Mouse (Mus musculus): Measurements from ENCODE around the gene Zdhhc5. TPM values are rescaled to one million over a fixed set of nuclear protein-coding genes. Genes with fewer than 3 reads are reported as not detected.

The Zdhhc5 gene
- total and polyA plus RNA-seq, 3 experiments = 25.4 to 45.5 (median 37.7) TPM

- H3K4me2 ChIP-seq (ENCODE audit: insufficient read depth, low read depth, poor library complexity, severe bottlenecking) = no peak overlapping the region
- H3K4me3 ChIP-seq (replicated peaks in 1 of 3; ENCODE audit: low read depth in 2 of 3, low read length in 2 of 3, poor library complexity in 1 of 3) = no peak overlapping the region
- no peak for DNase-seq (ENCODE audit: extremely low read depth)
- H3K9me3 ChIP-seq (replicated peaks; ENCODE audit: low read length) = no peaks in the 10 kb centered on the region
- no peak overlapping the region for H3K9ac ChIP-seq (ENCODE audit: insufficient read depth, low read depth)
- no peaks in the 10 kb centered on the region for H3K27me3 ChIP-seq (replicated peaks)
- H3K27ac ChIP-seq (ENCODE audit: insufficient read depth, low read depth) = no peak overlapping the region
- H3K79me2 ChIP-seq (replicated peaks; ENCODE audit: control insufficient read depth, extremely low read depth, insufficient read depth, poor library complexity, severe bottlenecking) = no peaks in the 10 kb centered on the region
- 0 out of 4 replicates have a peak, but pooled peaks cover 0 to 3% of the 10 kb centered on the region in 2 experiments for H3K4me1 ChIP-seq (ENCODE audit: control insufficient read depth in 1 of 2, insufficient read depth in 2 of 2)
- no peaks in the 10 kb centered on the region for H3K36me3 ChIP-seq (replicated peaks in 1 of 2; ENCODE audit: control insufficient read depth in 1 of 2, insufficient read depth in 1 of 2, low read length in 1 of 2)
- in situ Hi-C loops (cut with MboI; ENCODE audit: low pct_ligation_motif_present, low pct_unique_long_range_greater_than_20kb, low sequenced_read_pairs) = no loop called here
- dilution Hi-C loops (cut with MboI; ENCODE audit: extremely low pct_ligation_motif_present, extremely low pct_unique_long_range_greater_than_20kb, low sequenced_read_pairs) = no loop called here
- no peak for TF ChIP-seq IRF4 (IDR thresholded peaks at IDR 0.05; ENCODE audit: low read depth, low read length)
- TF ChIP-seq TCF12 (IDR thresholded peaks at IDR 0.05; ENCODE audit: low read depth, low read length) = no peak
- TF ChIP-seq MAX (IDR thresholded peaks at IDR 0.05; ENCODE audit: low read length) = no peak
- TF ChIP-seq JUN (IDR thresholded peaks at IDR 0.05; ENCODE audit: insufficient read depth, low read depth, low read length) = no peak
- TF ChIP-seq TBP (conservative IDR thresholded peaks at IDR 0.05; ENCODE audit: low read depth, low read length) = no peak
- TF ChIP-seq JUND (conservative IDR thresholded peaks at IDR 0.05; ENCODE audit: low read depth, low read length) = no peak
- TF ChIP-seq POLR2AphosphoS2 (IDR thresholded peaks at IDR 0.05; ENCODE audit: low read depth, low read length) = no peak
- TF ChIP-seq NRF1 (IDR thresholded peaks at IDR 0.05; ENCODE audit: low read depth, low read length) = no peak
- no peak for TF ChIP-seq ZC3H11A (IDR thresholded peaks at IDR 0.05; ENCODE audit: low read depth, low read length)
- no peak for TF ChIP-seq ZMIZ1 (IDR thresholded peaks at IDR 0.05; ENCODE audit: low read depth, low read length)
- TF ChIP-seq SIN3A (IDR thresholded peaks at IDR 0.05; ENCODE audit: low read length) = no peak
- no peak for TF ChIP-seq ETS1 (conservative IDR thresholded peaks at IDR 0.05; ENCODE audit: low read depth, low read length)
- no peak for TF ChIP-seq KAT2A (IDR thresholded peaks at IDR 0.05; ENCODE audit: insufficient replicate concordance, low read length)
Observed at GRCm38 (mm10) chr2:84638428-84639220, 76.4 kb downstream of the Zdhhc5 start.

Other genes with a start within 250 kb of the Zdhhc5 start
- not detected in 2 replicates for gene Tfpi, start 238.4 kb downstream of the Zdhhc5 start, total RNA-seq (2012; rRNA removed)
- 0.38 and 0.46 TPM in 2 replicates for gene Tfpi, start 238.4 kb downstream of the Zdhhc5 start, total RNA-seq (2014; rRNA removed)
- 0.17 TPM in 1 of 2 replicates, not detected in the other for gene Tfpi, start 238.4 kb downstream of the Zdhhc5 start, polyA plus RNA-seq (2012; ENCODE audit: insufficient read length, low read depth)
- 2.7 and 2.8 TPM in 2 replicates for gene Ctnnd1, start 64.4 kb downstream of the Zdhhc5 start, total RNA-seq (2012; rRNA removed)
- 0.28 and 0.38 TPM in 2 replicates for gene Ctnnd1, start 64.4 kb downstream of the Zdhhc5 start, total RNA-seq (2014; rRNA removed)
- 1.2 and 1.5 TPM in 2 replicates for gene Ctnnd1, start 64.4 kb downstream of the Zdhhc5 start, polyA plus RNA-seq (2012; ENCODE audit: insufficient read length, low read depth)
- 0.04 and 0.08 TPM in 2 replicates for gene Btbd18, start 56.1 kb downstream of the Zdhhc5 start, total RNA-seq (2012; rRNA removed)
- not detected in 2 replicates for gene Btbd18, start 56.1 kb downstream of the Zdhhc5 start, total RNA-seq (2014; rRNA removed)
- gene Btbd18, start 56.1 kb downstream of the Zdhhc5 start, polyA plus RNA-seq (2012; ENCODE audit: insufficient read length, low read depth) = 0.18 and 0.24 TPM in 2 replicates
- gene Selenoh, start 44.4 kb downstream of the Zdhhc5 start, total RNA-seq (2012; rRNA removed) = 453 and 473 TPM in 2 replicates
- 408 and 428 TPM in 2 replicates for gene Selenoh, start 44.4 kb downstream of the Zdhhc5 start, total RNA-seq (2014; rRNA removed)
- gene Selenoh, start 44.4 kb downstream of the Zdhhc5 start, polyA plus RNA-seq (2012; ENCODE audit: insufficient read length, low read depth) = 275 and 277 TPM in 2 replicates
- not detected in 2 replicates for gene Gm28635, start 37.1 kb downstream of the Zdhhc5 start, total RNA-seq (2012; rRNA removed)
- not detected in 2 replicates for gene Gm28635, start 37.1 kb downstream of the Zdhhc5 start, total RNA-seq (2014; rRNA removed)
- gene Gm28635, start 37.1 kb downstream of the Zdhhc5 start, polyA plus RNA-seq (2012; ENCODE audit: insufficient read length, low read depth) = not detected in 2 replicates
- 10.7 and 12.7 TPM in 2 replicates for gene Med19, start 36.8 kb downstream of the Zdhhc5 start, total RNA-seq (2012; rRNA removed)
- gene Med19, start 36.8 kb downstream of the Zdhhc5 start, total RNA-seq (2014; rRNA removed) = 25.6 and 25.9 TPM in 2 replicates
- gene Med19, start 36.8 kb downstream of the Zdhhc5 start, polyA plus RNA-seq (2012; ENCODE audit: insufficient read length, low read depth) = 23.1 and 24.7 TPM in 2 replicates
- 58.7 and 76.5 TPM in 2 replicates for gene Tmx2, start 36.0 kb downstream of the Zdhhc5 start, total RNA-seq (2012; rRNA removed)
- 66.4 and 68.1 TPM in 2 replicates for gene Tmx2, start 36.0 kb downstream of the Zdhhc5 start, total RNA-seq (2014; rRNA removed)
- 70.4 and 75.5 TPM in 2 replicates for gene Tmx2, start 36.0 kb downstream of the Zdhhc5 start, polyA plus RNA-seq (2012; ENCODE audit: insufficient read length, low read depth)
- gene Clp1, start 12.2 kb upstream of the Zdhhc5 start, total RNA-seq (2012; rRNA removed) = 32.0 and 42.1 TPM in 2 replicates
- gene Clp1, start 12.2 kb upstream of the Zdhhc5 start, total RNA-seq (2014; rRNA removed) = 65.2 and 67.1 TPM in 2 replicates
- 37.0 and 46.5 TPM in 2 replicates for gene Clp1, start 12.2 kb upstream of the Zdhhc5 start, polyA plus RNA-seq (2012; ENCODE audit: insufficient read length, low read depth)
- 0.25 and 0.59 TPM in 2 replicates for gene Ypel4, start 18.9 kb upstream of the Zdhhc5 start, total RNA-seq (2012; rRNA removed)
- not detected in 2 replicates for gene Ypel4, start 18.9 kb upstream of the Zdhhc5 start, total RNA-seq (2014; rRNA removed)
- not detected in 2 replicates for gene Ypel4, start 18.9 kb upstream of the Zdhhc5 start, polyA plus RNA-seq (2012; ENCODE audit: insufficient read length, low read depth)
- not detected in 2 replicates for gene Gm19426, start 28.5 kb upstream of the Zdhhc5 start, total RNA-seq (2012; rRNA removed)
- gene Gm19426, start 28.5 kb upstream of the Zdhhc5 start, total RNA-seq (2014; rRNA removed) = not detected in 2 replicates
- gene Gm19426, start 28.5 kb upstream of the Zdhhc5 start, polyA plus RNA-seq (2012; ENCODE audit: insufficient read length, low read depth) = not detected in 2 replicates
- gene Serping1, start 60.3 kb upstream of the Zdhhc5 start, total RNA-seq (2012; rRNA removed) = not detected in 2 replicates
- gene Serping1, start 60.3 kb upstream of the Zdhhc5 start, total RNA-seq (2014; rRNA removed) = not detected in 2 replicates
- gene Serping1, start 60.3 kb upstream of the Zdhhc5 start, polyA plus RNA-seq (2012; ENCODE audit: insufficient read length, low read depth) = not detected in 2 replicates
- 1.7 and 2.0 TPM in 2 replicates for gene Ube2l6, start 83.6 kb upstream of the Zdhhc5 start, total RNA-seq (2012; rRNA removed)
- 7.3 and 8.5 TPM in 2 replicates for gene Ube2l6, start 83.6 kb upstream of the Zdhhc5 start, total RNA-seq (2014; rRNA removed)
- 4.1 and 5.0 TPM in 2 replicates for gene Ube2l6, start 83.6 kb upstream of the Zdhhc5 start, polyA plus RNA-seq (2012; ENCODE audit: insufficient read length, low read depth)
- 0.71 and 1.5 TPM in 2 replicates for gene Smtnl1, start 107.5 kb upstream of the Zdhhc5 start, total RNA-seq (2012; rRNA removed)
- gene Smtnl1, start 107.5 kb upstream of the Zdhhc5 start, total RNA-seq (2014; rRNA removed) = 0.26 TPM in 1 of 2 replicates, not detected in the other
- gene Smtnl1, start 107.5 kb upstream of the Zdhhc5 start, polyA plus RNA-seq (2012; ENCODE audit: insufficient read length, low read depth) = 0.13 and 0.14 TPM in 2 replicates
- gene Timm10, start 111.8 kb upstream of the Zdhhc5 start, total RNA-seq (2012; rRNA removed) = 81.2 and 99.6 TPM in 2 replicates
- gene Timm10, start 111.8 kb upstream of the Zdhhc5 start, total RNA-seq (2014; rRNA removed) = 107 and 115 TPM in 2 replicates
- 77.7 and 86.0 TPM in 2 replicates for gene Timm10, start 111.8 kb upstream of the Zdhhc5 start, polyA plus RNA-seq (2012; ENCODE audit: insufficient read length, low read depth)
- gene Slc43a1, start 123.7 kb upstream of the Zdhhc5 start, total RNA-seq (2012; rRNA removed) = 4.9 and 5.0 TPM in 2 replicates
- 0.19 TPM in 1 of 2 replicates, not detected in the other for gene Slc43a1, start 123.7 kb upstream of the Zdhhc5 start, total RNA-seq (2014; rRNA removed)
- gene Slc43a1, start 123.7 kb upstream of the Zdhhc5 start, polyA plus RNA-seq (2012; ENCODE audit: insufficient read length, low read depth) = 0.30 and 0.71 TPM in 2 replicates
- gene Rtn4rl2, start 171.5 kb upstream of the Zdhhc5 start, total RNA-seq (2012; rRNA removed) = not detected in 2 replicates
- gene Rtn4rl2, start 171.5 kb upstream of the Zdhhc5 start, total RNA-seq (2014; rRNA removed) = not detected in 2 replicates
- gene Rtn4rl2, start 171.5 kb upstream of the Zdhhc5 start, polyA plus RNA-seq (2012; ENCODE audit: insufficient read length, low read depth) = not detected in 2 replicates
- 121 and 136 TPM in 2 replicates for gene Slc43a3, start 221.4 kb upstream of the Zdhhc5 start, total RNA-seq (2012; rRNA removed)
- 163 and 176 TPM in 2 replicates for gene Slc43a3, start 221.4 kb upstream of the Zdhhc5 start, total RNA-seq (2014; rRNA removed)
- 140 and 174 TPM in 2 replicates for gene Slc43a3, start 221.4 kb upstream of the Zdhhc5 start, polyA plus RNA-seq (2012; ENCODE audit: insufficient read length, low read depth)

Data from CH12.LX (cell line).